Mouse (Mus musculus) ovary, postnatal 36 days (tissue): ENCODE data around the gene Itpr2.
A peak's percentile ranks its signal among the peaks of the same experiment; 100 is the strongest.

Source experiments
- DNase-seq: peaks from one replicate; pipeline ENCODE4 v3.0.0; 2022; ENCODE audit warnings: low spot score, mixed read lengths

The Itpr2 gene

DNA sequence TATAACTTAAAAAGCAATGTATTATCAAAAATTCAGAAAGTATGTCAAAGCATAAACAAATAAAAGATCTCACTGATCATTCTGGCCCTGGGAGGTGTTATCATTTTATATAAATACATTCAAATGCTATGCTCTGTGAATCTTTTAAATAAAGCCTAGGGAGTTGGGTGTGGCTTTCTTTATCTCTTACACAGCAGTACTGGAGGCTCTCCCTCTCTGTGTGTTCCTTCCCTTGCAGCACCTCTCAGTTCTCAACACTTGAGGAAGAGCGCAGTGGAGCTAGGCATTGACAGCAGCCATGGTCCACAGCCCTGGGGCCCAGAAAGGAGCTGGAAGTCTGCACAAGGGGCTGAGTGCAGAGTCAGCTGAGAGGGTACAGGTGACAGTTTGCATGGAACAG lies 192.7 kb downstream of the Itpr2 start:
- no peak for DNase-seq

DNA sequence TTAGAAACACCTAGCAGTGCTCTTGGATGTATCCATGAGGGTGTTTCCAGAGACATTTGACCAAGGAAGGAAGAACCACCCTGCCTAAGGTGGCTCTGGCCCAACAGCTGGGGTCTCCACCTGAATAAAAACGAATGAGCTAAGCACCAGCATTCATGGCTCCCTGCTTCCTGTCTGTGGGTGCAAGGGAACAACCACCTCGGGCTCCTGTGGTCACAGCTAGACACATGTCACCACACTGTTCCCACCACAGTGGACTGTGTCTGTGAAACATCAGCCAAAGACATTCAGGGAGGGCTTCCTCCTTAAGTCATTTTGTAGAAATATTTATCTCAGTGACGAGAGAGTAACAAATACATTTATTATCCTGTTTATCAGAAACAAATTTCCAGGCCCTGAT lies 196.0 kb downstream of the Itpr2 start:
- no peak for DNase-seq

DNA sequence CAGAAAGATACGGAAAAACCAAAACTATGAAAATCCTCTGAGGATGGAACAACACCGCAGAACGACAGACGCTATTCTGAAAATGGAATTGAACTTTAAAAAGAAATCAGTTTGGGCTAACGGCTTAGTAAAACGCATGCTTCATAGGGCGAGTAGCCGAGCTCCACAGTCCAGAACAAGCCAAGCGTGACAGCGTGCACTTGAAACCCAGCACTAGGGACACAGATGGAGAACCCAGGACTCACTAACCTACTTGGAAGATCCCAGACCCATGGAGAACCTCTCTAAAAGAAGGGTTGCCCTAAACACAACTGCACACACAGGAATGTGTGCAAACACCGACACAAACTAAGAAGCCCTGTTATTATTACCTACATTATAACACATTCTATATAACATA lies 197.9 kb downstream of the Itpr2 start:
- no peak for DNase-seq

DNA sequence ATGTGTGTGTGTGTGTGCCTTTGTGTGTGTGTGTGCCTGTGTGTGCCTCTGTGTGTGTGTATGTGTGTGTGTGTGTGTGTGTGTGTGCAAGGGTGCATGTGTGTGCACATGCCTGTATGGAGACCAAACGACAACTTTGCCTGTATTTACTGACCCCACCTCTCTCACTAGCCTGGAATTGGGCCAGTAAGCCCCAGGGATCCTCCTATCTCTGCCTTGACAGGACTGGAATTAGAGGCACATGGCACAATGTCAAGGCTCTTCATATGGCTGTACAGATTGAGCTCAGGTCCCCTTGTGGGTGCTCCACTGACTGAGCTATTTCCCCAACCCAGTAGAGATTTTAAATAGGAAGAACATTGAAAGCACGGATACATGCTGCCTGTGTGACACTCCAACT lies 198.7 kb downstream of the Itpr2 start:
- no peak for DNase-seq

DNA sequence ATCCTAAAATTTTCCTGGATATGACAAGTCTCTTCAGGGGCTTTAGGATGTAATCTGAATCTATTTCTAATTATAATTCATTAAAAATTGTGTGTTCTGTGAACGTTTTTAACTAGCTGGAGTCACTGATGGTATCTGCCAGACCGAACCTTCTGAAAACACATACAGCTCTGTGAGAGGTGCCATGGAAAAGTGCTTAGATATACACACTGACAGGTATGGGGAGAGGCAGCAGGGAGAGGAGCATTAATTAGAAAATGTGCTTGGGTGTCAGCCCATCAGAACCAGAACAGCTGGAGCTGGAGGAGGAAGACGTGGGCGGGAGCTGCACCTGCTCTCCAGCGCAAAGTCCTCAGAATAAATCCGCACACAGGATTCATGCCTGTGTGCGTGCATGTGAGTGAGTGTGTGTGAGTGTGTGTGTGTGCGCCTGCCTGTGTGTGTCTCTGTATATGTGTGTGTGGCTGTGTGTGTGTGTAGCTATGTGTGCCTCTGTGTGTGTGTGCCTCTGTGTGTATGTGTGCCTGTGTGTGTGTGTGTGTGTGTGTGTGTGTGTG lies 199.4 kb downstream of the Itpr2 start:
- DNase-seq, result no peak

DNA sequence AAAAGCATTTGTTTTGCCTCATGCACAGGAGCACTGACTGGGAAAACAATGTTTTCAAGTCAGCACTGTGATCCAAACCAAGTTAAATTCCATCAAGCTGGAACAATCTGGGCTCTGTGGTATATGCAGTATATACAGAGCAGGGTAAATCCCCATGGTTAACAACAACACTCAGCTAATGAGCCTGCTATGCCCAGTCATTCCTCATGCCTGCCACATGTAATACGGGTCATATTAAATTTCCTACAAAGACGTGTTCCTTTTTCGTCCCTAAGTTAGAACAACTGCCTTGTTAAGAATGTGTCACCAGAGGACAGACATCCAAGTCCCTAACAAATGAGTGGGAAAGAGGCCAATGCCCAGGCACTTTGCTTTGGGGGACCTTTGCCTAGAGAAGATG lies 199.9 kb downstream of the Itpr2 start:
- DNase-seq, result no peak

DNA sequence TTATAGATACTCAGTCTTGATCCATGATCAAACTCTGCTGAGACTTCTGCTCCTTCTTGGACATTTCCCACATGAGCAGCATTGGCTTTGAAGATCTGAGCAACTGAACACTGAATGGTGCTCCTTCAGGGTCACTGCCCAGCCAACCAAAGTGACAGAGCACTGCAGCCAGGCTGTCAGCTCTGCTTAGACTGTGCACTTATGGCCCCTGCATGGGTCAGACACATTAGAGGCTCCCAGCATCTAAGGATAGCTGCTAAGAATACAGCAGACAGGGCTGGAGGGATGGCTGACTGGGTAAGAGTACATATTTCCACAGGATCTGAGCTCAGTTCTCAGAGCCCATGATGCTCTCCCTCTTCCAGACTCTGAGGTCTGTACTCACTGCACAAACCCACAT lies 201.1 kb downstream of the Itpr2 start:
- no peak for DNase-seq

DNA sequence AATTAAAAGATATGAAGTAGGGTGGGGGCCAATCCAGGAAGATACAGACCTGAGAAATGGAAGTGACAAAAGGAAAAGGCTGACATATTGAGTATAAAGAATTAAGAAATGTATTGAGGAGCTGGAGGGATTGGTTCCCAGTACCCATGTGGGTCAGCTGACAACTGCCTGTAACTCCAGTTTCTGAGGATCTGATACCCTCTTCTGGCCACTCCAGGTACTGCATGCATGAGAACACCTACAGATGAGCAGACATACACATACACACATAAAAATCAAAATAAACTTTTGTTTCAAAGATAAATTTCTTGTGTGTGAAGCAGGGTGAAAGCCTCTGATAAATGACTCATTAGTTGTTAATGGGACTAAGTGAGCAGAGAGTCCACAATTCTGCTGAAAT lies 203.3 kb downstream of the Itpr2 start:
- DNase-seq, result no peak

DNA sequence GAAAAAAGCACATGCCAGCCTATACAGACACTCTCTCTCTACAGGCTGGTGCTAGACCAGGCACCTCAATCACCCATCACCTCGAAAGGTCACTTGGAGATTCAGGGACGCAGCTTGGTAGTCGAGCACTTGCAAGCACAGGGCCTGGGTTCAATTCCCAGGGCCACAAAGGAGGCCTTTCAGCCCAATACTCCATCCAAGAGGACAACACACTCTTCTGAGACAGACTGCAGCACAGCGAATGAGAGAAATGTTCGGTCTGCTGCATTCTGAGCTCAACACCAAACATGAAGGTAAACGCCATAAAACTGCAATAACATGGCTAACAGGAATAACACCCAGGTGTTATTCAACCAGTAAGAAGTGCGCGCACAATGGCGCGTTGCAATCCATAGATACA lies 211.0 kb downstream of the Itpr2 start:
- no peak for DNase-seq

DNA sequence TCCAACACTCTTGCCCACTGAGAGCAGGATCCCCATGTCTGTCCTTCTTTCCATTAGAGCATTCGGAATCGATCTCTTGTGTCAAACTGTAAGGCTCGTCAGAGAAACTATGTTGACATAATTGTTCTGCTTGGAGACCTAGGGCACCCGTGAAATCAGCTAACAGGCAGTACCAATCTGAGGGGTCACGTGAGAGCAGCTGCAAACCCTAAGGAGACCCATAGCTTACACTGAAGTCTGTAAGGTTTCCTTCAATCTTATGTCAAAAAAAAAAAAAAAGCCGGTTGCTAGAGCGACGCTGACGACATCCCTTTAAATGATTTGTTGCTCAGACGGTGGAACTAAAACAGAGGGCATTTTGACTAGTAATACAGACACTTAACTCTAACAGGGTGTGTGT lies 212.2 kb downstream of the Itpr2 start:
- DNase-seq, result no peak

DNA sequence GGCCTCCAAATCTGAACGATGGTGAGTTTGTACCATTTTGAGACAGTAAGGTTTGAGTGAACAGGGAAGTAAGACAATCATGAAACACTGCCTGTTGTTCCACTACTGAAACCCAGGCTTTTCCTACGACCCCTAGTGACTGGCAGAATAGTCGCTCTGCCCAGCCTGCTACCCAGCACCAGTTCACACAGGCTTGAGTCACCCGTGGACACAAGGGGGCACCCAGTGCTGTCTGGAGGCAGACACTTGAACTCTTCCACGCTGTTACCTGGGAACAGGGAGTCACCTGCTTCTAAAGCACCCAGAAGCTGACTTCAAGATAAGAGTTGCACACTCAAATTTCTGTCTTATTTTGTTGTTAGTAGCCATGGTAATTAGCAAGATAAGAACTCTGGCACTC lies 213.8 kb downstream of the Itpr2 start:
- DNase-seq, result no peak

DNA sequence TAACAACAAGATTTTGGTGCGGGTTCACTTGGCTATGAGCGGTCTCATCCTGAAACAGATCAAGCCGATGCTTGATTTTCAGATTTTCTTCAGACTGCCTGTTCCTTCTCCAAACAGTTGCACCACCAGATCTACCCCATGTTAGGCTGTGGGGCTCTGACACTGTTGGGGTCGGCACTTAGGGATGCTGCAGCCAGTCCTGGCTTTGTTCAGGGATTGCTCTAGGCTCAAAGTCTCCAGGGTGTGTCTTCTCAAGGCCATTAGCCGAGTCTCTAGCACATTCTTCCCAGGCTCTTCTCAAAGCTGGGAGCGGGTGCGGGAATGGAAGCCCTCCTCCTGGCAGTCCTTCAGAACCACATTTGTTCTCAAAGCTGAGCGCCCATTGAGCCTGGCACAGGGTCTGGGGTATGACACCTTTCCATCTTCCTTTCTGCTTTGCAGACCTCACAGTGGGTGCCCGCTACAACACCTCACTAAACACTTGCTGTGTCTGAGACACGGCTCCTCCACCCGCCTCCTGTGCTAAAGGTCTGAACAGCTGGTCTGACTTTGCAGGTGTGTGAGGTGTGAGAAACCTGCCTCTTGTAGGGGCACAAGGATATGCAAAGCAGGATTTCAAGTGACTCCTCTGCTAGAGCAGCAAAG lies 217.0 kb downstream of the Itpr2 start:
- no peak for DNase-seq

DNA sequence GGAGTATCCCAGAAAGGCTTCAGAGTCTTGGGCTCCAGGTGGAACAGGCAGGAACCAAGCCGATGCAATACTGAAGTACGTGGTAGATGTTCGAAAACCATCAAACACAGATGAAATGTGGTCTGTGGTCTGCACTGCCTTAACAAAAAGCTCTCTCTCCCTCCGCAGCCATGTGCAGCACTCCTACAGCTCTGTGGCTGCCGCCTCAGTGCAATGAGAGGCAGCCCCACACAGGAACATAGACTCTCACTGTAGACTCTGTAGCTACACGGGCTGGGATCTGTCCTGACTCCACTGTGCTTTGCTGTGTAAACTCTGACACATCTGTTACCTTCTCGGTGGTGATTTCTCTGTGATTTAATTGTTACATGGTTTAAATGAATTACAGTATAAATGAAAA lies 218.0 kb downstream of the Itpr2 start:
- no peak for DNase-seq

DNA sequence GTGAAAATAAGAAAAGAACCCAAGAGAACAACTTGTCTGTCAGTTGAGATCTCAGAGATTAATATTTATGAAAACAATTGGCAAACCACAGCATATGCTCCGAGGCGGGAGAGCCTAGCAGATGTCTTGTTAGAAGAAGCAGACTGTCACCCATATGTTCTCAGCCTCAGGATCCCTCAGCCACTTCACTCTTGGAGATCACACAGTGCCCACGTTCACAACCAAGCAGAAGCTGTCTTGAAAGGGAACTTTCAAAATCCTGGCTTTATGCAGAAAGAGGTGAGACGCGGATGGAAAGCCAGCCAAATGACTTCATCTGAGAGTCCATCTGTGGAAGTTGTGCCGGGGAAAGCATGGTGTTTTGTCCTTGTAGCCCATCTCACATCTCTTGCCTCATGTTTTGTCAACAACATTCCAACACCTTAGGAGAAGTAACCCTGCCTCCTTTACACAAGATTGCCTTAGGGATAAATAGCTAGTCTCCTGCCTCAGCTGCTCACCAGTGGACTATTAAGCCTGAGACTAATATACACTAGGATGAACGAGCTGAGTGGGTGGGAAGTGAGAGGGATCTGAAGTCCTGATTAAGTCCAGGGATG lies 219.9 kb downstream of the Itpr2 start:
- no peak for DNase-seq

DNA sequence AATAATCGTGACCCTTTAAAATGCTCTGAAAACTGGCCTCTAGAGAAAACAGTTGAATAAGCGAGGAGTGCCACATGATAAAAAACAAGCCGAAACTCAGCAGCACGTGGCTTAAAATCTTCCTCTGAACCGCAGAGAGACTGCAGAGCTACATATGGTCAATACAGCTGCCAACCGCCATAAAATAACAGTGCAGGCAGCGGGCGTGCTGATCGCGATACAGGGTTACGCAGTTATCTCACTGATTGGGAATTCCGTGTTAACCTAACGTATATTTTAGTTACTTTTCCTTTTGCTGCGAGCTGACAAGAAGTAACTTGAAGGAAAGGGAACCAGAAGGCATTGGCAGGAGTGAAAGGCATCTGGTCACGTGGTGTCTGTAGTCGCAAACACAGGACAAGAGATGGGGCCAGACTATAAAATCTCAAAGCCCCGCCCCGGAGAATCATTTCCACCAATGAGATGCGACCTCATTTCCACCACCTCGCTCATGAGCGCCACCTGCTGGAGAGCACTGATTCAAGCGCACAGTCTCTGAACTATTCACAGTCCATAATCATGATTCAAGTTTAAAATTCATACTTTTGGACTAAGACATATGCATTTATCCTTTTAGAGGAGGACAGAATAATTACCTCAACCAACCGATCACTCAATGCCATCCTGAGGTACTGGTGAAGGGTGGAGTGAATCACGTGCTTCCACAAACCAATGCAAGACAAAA lies 220.7 kb downstream of the Itpr2 start:
- no peak for DNase-seq

DNA sequence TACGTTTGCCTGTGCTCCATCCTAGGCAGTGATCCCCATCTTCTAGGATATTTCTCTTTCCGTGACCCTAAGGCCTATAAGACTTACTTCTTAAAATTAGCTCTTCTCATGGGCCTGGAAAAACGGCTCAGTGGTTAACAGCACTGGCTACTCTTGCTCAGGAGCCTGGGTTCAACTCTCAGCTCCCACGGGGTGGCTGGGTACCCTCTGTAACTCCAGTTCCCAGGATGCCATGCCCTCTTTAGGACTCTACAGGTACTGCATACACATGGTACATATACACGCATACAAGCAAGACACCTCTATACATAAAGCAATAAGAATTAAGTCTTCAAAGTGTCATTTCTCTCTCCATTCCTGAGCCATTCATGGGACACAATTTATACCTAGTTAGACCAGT lies 228.8 kb downstream of the Itpr2 start:
- no peak for DNase-seq

DNA sequence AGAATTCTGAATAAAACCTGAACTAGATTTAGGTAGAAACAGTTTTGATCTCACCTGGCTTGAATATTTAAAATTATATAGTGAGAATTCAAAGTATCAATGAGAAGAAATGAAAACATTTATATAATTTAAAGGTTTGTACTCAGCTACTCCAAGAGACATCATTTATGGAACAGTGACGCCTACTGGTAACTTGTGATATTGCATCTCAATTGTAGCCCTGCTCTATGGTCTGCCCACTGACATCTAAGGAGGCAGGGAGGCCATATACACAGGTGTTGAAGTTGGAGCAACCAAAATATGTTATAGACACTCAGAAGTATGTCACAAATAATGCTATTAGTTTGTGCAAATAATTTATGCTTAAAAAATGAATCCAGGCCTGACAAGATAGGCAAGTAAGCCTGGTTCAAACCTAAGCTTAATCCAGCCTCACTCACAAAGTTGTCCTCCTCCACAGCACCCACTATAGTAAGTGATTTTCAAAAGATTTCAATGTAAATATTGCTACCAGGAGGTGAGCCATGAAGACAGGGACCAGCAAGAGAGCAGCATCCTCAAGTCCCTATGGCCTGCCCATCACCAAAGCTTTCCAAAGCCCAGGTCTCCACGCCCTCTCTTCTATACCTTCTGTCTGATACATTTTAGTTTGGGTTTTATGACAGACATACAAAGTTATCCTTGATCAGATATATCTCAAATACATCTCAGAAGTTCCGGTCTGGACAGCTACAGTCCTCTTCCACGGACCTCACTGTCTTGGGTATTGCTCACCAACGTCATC lies 229.6 kb downstream of the Itpr2 start:
- no peak for DNase-seq

DNA sequence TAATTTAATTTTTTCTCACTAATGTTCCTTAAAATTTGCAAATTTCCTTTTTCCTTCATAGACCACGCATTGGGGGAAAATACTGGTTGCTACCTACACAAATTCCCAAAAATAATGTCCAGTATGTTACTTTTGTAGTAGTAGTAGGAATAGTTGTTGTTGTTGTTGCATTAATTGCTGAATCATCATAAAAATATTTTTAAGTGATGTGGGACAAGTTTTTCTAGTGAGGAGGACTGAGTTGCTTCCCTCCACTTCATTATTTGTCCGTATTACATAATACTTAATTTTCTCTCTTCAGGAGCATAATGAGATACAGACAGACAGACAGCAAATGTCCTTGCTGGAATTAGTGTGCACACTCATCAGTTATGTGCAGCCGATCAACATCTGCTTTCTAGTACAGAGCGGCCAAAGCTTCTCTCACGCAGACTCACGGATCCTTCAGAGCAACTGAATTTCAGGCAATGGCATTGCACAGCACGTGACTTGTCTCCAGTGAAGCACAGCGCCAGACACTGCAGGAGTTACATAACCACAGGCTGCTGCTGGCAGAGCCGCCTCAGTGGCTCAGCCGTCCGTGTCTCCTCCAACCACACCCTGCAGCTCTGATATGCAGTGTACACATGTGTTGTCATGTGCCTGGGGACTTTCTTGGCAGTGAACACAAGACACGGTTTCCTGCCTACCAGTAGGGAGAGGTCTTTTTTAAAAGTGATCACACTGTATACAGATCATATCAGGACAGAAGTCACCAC lies 231.1 kb downstream of the Itpr2 start:
- DNase-seq, result peak; percentile 63

DNA sequence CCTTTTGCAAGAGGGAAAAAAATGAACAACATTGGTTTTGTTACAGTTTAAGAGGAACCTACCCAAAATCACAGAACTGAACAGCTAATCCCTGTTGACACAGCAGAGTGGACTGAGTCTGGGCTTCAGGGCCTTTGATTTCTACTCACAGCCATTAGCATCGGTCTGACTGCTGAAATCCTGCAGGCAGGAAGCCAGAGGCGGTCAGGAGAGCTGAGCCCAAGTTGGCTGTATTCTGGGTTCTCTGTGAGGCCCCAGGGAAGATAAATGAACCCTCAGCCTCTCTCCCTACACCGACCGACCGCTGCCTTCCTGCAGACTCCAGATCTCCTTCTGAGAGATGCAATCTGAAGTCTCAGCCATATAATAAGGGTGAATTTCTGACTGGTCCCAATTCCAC lies 231.9 kb downstream of the Itpr2 start:
- peak; percentile 29 for DNase-seq

DNA sequence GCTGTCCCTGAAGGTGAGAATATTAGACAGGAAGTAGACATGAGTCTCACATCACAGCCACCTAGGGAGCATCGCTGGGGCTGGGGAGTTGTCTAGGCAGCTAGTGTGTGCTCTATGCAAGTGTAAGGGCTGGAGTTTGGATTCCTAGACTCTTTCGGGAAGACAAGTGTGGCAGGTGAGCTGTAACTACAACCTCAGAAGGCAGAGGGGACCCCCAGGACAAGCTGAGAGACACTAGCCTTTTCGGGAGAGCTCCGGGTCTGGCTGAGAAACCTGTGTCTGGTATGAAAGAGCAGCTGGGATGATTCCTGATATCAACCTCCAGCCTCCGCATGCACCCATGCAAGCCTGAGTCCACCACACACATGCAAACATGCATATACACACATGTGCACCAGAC lies 232.7 kb downstream of the Itpr2 start:
- DNase-seq, result no peak

DNA sequence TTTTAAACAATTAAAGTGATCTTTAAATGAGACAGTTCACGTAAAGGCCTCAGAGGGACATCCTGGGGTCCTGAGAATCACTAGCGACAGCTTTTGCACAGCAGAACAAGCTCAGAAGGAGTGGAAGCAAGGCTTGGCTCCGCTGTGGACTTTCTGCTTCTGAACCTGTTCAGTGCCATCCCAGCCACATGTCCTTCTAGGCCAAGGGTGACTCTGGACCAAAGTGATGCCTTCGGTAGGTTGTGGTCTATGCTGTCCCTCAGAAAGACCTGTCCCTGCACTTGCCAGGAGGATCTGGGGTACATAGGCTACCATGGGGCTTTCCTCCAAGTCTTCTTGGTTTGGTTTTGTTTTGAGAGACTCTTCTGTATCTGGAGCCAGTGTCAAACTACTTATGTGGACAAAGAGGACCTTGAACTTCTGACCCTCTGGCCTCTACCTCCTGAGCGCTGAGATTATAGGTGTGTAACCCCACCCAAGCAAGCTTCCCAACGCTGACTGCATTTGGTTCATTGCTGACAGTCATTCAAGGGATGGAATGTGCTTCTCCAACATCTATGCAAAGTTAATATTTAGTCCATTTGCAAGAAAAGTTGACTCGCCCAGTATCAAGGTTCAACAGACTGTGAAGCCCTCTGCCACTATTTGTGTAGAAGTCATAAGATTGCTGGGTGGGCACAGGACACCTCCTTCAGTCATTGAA lies 241.2 kb downstream of the Itpr2 start:
- DNase-seq, result no peak
